Mouse (Mus musculus): Measurements from ENCODE around the gene Mtrf1l.

The Mtrf1l gene

DNA sequence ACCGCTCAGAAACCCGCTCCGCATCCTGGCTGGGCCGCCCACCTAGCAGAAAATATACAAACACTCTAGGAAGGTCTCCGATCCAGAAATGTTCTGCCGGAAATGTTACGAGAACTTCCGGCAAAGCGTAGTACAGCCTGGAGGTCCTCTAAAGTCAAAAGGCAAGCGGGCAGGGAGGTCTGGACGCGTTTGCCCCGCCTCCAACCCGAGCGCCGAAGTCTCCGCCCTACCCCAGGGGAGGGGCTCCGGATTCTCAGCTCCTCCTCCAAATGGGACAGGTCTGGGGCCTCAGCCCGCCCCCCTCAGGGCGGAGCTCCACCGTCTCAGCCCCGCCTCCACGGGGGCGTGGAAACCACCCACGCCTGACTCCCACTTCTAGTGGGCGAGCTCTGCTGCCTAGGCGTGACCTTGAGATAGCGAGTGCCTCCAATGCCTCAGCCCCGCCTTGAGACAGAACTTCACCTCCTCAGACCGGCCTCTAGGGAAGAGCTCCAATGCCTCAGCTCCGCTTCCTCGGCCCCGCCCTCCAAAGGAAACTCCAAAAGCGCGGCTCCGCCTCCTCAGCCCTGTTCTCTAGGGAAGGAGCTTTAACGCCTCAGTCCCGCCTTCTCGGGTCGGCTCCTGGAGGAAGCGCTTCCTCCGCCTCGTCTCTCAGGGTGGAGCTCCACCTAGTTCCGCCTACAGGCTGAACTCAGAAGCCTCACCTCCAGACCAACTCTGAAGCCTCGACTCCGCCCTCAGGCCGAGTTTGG is at the start of gene Mtrf1l:
Gene Mtrf1l, minus strand, starts transcription at position 171 of the 752 bp plus-strand sequence.
- peak; percentile 85 to 86 for DNase-seq (ENCODE audit: low spot score in 2 of 2)

DNA sequence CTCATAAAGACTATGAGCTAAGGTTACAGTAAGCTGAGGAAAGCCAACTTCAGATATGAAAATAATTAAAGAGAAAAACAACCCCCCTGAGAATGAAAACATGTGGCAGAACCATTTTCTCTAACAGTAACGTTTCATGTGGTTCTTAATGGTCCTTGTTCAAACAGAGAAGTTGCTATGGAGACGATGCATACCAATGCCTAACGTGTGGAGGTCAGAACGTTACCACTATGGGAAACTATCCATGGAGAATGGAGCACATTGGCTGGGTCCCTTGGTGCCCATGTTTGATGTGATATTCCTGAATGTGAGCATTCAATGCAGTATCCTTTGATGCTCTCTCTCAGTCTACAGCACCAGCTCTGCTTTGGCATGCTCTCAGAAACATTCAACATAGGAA is 47.4 kb upstream of the Mtrf1l start:
- DNase-seq (ENCODE audit: low spot score in 2 of 2) = no peak

DNA sequence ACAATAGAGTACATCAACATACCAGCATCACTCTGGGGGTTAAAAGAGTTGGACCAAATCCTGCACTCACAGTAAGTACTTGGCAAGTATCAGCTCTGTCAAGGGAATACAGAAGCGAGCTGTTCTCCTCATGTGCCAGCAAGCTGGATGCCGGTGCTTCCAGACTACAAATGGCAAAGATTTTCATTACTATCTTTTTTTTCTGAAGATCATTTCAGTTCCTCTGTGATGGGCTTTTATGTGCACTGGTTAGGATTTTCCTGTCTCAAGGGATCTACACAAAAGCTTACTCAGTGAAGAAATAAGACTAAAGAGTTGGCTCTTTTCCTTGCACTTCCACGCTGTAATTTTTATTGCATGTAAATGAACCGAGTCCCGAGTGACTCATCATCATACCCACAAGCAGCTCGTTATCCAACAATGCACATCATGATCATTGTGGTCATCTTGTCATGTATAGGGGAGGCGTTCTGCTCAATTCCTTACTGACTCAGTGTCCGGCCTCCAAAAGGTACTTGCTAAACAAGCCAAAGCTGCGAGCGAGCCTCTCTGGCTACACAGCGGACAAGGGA is 44.4 kb upstream of the Mtrf1l start:
- DNase-seq (ENCODE audit: low spot score in 2 of 2) = no peak

DNA sequence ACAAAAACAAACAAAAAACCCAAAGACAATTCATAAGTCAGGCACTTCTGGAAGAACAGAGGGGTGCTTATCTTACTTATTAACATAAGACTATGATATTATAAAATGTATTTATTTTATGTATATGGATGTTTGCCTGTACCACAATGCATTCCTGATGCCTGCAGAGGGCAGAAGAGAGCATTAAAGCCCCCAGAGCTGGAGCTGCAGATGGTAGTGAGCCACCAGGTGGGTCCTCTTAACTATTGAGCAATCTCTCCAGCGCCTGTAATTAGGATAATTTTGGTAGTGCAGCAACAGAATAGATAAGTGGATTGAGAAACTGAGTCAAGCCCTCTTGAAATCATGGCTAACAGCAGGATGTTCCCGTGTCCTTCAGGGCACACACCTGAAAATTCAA is 42.3 kb upstream of the Mtrf1l start:
- no peak for DNase-seq (ENCODE audit: low spot score in 2 of 2)

DNA sequence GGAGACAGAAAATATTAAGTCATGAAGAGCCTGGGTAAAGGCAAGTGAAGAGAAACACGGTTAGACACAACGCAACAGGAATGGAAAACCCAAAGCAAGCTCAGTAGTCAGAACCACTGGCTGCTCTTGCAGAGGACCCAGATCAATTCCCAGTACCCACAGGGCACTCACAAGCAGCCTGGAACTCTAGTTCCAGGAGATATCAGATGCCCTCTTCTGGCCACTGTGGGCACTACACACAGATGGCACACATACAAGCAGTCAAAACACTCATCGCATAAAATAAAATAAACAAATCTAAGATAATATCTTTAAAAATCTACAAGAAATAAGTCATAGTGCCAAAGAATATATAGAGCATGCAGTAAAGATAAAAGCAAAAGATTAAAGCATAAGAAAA is 39.0 kb upstream of the Mtrf1l start:
- DNase-seq (ENCODE audit: low spot score in 2 of 2) = no peak

DNA sequence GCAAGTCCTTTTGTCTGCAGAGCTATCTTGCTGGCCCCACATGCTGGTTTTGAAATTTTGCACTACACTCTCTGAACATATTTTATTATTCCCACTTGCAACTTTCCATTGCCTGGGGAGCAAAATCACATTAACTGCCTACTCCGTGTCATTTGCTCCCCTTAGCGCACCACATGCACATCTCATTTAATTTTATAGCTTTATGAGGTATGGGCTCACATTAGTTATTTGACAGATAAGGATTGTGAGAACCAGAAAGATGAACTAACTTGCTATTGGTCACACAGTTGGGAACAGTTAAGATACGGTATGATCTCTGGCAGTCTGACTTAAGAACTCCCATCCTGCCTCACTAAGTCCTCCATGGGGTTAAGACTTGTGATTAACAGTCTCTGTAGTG is 37.1 kb upstream of the Mtrf1l start:
- DNase-seq (ENCODE audit: low spot score in 2 of 2) = no peak

DNA sequence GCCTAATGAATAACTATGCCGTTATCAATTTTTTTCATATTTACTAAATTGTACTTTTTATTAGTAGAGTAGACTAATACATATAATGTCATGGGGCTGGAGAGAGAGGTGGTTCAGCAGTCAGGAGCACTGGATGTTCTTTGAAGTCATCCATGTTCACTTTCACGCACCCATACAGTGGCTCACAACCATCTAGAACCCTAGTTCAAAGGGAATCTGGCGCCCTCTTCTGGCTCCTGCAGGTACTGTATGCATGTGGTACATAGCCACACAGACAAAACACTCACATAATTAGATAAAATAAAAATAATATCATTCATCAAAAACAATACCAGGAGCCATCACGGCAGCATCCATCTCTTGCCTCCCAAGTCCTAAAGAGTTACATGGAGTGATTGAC is 36.0 kb upstream of the Mtrf1l start:
- no peak for DNase-seq (ENCODE audit: low spot score in 2 of 2)

DNA sequence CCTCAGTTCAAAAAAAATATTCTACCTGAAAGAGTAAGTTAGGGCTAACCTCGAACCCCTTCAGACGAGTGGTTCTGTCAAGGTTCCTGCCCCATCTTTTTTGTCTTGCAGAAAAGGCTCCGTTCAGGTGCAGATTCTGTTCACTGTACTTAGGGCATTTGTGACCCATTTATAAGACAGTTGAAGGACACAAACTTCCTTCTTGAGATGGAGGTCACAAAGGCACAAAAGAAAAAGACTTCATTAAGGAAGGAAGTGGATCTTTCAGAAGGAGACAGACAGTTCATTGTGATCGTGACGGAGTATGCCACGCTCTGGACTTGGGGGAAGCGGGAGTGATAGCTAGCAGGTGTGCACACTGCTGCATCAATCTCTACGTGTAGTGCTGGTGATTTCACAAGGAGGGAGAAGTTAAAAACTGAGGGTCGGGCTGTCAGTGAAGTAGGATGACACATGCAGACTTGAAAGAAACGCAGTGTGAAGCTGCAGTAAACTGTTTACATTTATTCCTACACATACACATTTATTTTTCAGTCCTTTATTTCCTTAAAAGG is 34.4 kb upstream of the Mtrf1l start:
- no peak for DNase-seq (ENCODE audit: low spot score in 2 of 2)

DNA sequence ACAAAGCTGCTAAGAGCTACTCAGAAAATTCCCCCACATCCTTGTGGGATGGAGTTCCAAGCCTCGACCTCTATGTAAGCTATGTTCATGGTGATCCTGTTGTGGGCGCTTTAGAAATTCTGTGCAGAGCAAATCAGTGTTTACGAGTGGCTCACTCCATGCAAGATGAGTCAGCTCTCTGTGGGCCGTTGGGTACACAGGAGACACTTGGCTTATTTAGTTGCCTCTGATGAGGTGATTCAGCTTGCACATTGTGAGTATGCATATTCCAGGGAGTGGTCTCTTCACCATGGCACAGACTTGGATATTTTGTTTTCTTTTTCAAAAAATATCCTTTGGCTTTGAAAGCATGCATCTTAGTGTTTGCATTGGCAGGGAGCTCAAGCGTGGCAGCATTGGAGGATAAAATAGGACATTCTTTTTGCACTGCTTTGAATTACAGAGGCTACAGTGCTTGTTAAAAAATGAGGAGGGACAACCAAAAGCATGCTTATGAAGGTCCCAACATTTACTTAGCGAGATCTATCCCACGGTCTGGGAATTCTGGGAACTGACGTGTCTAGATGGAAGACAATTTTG is 29.7 kb upstream of the Mtrf1l start:
- no peak for DNase-seq (ENCODE audit: low spot score in 2 of 2)

DNA sequence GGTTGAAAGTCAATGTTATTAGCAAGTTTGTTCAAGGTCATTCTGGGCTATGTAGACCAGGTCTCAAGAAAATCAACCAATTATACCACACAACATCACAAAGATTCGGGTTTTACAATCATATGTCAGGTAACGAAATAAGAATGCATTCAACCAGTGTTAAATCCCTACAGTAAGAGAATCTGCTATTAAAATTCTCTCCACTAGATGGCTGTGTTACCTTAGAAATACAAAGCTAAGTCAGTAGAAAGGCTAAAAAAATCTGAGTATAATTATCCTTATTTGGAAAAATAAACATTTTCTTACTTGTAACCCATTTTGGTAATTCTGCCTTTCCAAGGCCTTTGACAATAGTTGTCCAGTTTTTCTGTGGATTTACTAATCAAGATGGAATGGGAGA is 23.2 kb upstream of the Mtrf1l start:
- DNase-seq (ENCODE audit: low spot score in 2 of 2) = no peak

DNA sequence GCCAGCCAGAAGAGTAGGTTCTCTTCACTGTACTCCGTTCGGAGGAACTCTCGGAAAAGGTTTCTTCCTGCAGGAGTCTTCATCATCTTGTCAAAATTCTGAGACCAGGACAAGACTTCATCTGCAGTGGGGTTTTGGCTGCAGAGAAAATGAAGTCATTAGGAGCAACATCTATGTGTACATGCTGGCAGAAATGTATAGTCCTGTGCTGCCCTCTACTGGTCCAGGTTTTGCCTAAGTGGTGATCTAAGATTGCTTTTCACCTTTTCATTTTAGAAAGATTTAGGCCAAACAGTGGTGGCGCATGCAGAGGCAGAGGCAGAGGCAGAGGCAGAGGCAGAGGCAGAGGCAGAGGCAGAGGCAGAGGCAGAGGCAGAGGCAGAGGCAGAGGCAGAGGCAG is 17.7 kb upstream of the Mtrf1l start:
- no peak for DNase-seq (ENCODE audit: low spot score in 2 of 2)

DNA sequence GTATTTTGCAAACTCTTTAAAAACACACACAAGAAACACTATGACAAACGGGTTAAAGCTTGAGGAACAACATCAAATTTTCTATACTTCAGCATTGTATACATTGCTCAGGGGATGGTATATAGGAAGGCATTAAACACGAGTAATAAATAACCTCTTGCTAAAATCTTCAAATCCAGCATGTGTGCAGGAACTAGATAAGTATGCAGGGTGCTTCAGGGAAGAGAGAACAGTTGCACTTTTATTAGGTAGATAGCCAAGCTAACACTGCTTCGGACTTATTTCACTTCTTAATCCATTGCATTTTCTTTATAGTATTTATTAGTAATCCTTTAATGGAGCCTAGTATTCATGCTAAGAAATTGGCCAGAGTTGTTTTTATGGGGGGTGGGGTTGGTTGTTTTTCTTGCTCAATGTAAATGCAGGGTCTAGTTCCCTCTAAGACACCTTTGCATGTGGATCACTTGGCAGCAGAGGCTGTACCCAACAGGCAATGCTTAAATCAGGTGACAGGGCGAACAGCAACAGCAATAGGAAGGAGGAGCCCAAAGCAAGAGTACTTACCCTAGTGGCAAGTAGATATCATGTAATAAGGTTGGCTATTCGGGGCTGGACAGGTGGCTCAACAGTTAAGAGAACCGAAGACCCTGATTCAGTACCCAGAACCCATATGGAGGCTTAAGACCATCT is 2.8 kb upstream of the Mtrf1l start:
- DNase-seq (ENCODE audit: low spot score in 2 of 2) = no peak

DNA sequence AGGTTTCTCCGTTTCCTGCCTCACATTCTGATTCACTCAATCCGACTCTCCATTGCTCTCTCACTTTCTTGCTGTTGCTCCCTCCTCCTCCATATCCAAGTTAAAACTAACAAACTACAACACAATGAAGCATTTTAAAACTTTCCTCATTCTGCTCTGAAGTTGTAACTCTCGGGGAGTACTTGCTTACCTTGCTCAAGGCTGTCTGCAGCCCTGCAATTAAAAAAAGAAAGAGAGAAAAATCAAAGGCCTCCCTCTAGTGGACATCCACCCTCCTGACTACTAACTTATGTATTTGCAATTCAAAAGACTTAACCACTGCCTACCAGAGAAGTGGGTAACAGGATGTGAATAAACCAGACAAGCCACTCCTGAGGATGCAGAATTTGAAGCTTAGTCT is 1.1 kb upstream of the Mtrf1l start:
- no peak for DNase-seq (ENCODE audit: low spot score in 2 of 2)

DNA sequence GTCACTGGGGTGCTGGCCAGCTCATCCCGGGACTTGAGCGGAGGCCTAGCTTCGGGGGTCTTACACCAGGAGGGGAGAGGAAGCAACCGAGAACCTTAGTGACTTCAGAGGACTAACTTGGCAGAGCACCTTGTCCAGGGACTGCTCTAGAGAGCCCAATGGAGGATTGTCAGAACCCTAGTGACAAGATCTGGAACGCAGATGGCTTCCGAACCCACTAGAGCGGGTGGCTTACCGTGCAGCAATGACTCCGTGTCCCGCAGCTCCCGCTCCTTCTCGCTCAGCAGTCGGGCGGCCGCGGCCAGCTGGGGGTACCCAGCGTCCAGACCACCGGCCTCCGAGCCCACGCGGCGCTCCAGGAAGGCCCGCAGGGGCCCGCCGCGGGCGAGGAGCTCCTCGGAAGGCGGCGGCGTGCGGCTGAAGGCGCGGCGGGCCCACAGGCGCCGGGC is 395 bp downstream of the Mtrf1l start:
- DNase-seq (ENCODE audit: low spot score in 2 of 2) = peak in 1 of 2 experiments; percentile 14

DNA sequence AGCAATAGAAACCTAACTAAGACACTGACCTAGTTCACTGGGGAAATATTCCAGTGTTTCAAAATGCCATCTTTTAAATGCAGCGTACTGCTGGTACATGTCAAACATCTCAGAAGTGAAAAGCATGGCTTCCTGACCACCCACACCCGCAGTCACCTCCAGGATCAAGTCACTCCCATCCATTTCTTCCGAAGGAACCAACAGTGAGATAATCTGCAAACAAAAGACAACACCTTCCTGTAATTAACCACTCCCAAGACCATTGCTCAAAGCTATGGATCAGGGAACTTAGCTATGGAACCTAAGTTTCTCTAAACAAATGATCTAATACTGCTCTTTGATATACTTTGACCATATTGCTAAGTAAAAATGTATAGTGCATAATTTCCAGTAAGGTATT is 4.9 kb downstream of the Mtrf1l start:
- DNase-seq (ENCODE audit: low spot score in 2 of 2) = no peak

DNA sequence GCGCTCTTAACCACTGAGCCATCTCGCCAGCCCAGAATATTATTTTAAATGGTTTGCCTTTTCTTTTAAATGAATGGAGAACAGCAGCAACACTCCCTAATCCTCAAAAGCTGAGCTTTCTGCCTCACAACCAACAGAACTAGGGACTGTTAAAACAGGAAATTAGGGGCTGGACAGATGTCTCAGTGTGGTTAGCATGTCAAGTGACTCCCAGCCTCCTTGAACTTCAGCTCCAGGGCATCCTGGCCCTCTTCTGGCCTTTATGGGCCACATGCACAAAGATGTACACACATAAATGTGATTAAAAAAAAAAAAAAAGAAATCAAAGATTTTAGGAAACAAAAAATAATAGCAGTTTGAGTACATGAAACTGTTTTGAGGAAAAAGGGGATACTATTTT is 7.7 kb downstream of the Mtrf1l start:
- DNase-seq (ENCODE audit: low spot score in 2 of 2) = no peak

DNA sequence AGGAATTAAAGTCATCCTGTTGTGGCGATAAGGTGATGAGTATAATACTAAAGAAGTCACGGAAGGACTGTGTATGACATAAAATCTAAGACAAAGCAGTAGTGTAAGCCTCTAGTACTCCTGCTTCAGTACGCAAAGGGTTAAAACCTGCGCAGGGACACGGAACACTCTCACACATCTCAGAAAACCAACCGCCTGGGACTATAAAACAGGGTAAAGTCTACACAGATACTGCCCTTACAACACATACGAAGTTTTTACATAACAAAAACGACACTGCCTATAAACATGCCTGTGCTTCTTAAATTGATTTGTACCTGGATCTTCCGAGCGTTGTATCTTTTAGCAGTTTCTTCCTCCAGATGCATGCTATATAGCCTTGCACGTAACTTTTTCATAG is 10.0 kb downstream of the Mtrf1l start:
- no peak for DNase-seq (ENCODE audit: low spot score in 2 of 2)

DNA sequence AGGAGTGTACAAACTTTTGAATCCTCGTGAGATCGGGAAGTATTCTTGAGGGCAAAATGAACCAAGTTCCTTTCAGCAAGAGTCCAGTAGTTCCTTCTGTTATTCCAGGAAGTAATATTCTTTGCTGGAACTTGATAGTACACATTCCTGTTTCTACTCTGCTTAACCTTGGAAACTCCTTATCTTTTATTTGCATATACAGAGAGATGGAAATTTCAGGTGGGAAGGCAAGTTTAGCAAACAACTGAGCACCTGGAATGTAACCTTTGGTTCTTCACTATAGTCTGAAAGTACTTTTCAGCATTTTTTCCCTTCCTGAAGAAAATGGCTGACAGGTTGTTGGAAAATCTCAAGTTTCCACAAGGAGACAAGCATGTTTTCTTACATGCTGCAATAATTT is 16.0 kb downstream of the Mtrf1l start:
- DNase-seq (ENCODE audit: low spot score in 2 of 2) = no peak

DNA sequence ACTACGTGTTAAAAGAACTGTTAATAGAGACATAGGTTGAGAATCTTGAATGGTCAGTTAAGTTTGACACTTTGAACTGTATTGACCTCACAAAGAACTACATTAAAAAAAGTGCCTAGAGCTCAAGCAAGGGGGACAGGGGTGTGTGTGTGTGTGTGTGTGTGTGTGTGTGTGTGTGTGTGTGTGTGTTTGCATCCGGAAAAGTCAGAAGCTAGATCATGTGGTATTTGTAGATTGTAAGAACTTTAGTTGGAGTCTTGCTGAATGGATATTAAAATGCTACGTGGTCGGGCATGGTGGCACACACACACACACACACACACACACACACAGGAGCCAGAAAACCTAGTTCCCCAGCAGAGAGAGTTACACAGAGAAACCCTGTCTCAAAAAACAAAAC is 16.7 kb downstream of the Mtrf1l start:
- DNase-seq (ENCODE audit: low spot score in 2 of 2) = no peak

DNA sequence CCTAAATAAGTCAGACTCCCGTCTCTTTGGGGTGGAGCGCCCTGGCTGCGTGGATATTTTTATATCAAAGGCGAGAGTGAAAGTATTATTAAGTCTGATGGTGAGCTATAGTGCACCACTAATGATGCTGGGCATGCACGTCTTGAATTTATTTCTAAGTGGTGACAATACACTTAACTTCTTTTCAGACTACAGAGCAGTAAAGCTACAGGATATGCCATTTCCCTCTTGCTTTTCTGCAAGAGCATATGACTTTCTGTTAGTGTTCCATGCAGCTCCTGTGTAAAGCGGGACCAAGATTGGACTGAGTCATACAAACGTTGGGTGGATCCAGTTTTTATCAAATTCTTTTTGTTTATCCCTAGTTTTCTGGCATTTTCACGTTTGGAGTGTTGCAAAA is 17.3 kb downstream of the Mtrf1l start:
- no peak for DNase-seq (ENCODE audit: low spot score in 2 of 2)

DNA sequence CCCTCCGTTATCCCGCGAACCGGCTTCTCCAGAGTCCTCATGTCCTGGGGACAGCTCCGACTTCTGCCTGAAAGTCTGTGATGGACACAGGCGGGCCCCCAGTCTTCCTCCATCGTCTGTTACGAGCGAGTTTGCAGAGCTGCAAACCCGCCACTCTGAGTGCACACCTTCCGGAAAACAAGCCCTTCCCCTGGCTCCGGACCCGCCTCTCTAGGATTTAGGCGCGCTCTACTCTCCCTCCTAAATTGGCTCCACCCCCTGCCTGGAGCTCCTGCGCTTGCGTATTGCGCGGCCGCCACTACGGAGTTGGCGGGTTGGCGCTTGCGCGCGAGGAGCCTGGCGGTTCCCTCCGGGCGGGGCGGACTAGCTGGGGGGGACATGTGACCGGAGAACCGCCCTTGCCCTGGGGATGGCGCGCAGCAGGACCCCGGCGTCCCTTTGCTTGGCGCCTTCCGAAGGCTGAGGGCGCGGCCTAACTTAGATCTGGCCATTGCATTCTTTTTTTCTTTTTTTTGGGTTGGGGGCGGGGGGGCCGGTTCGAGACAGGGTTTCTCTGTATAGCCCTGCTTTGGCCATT is 17.9 kb downstream of the Mtrf1l start:
- peak; percentile 74 to 88 for DNase-seq (ENCODE audit: low spot score in 2 of 2)

DNA sequence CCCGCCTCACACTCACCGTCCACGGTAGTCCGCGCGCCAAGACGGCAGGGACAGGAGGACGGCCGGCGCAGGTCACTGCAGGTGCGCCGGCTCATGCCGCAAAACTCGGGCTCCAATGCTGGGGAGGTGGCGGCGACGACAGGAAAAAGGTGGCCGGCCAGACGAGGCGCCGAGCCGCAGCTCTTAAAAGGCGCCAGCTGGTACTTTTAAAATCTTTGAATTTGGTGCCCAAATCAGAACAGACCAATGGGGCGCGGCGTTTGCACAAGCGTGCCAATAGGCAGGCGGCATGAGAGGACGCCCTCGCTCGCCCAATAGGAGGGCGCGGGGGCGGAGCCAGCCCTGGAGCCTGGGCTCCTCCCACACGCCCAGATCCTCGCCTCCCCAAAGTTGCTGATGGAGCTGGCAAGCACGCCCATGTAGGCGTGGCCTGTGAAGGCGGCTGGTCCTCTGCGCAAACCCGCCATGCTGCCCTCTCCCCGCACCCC is 18.4 kb downstream of the Mtrf1l start, which contains the start of gene Fbxo5:
Gene Fbxo5, minus strand, starts transcription at position 358 of the 488 bp plus-strand sequence.
- DNase-seq (ENCODE audit: low spot score in 2 of 2) = peak; percentile 93 to 97

All from frontal cortex, postnatal 25 days (tissue).